ENCODE assay signal across 29 mouse cellular contexts in the genomic region with DNA sequence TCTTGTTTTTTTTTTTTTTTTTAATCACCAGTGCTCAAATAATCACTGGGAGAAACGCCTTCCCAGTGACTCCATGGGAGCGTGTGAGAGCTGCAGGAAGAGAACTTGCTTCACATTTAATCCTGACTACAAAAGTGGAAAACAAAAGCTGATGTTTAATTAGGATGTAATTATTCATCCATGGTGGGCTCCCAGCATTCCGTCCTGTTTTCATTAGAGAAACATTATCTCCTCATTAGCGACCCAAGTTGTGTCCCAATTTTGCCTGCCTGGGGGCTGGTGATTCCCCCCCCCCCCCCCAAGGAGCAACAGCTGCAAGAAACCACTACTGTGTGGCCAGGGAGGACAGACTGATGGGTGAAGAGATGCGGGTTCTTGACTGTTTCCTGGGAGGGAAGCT. TPM values are rescaled to one million over a fixed set of nuclear protein-coding genes. Genes with fewer than 3 reads are reported as not detected.
"Had no signal": no experiment of that assay in that cellular context is flagged by ENCODE, and none has a peak within 500 bp of the region (broad histone marks: within the 10 kb centered on the region; RNA-seq: fewer than 3 reads in every experiment).

No protein-coding gene starts in this region.

- H3K36me3 ChIP-seq: heart, embryonic 13.5 days; heart, embryonic 15.5 days; hindbrain, embryonic 13.5 days; hindbrain, embryonic 15.5 days; kidney, embryonic 15.5 days; limb, embryonic 13.5 days; limb, embryonic 15.5 days; liver, embryonic 12.5 days had no signal

- H3K4me1 ChIP-seq: heart, embryonic 15.5 days; hindbrain, embryonic 13.5 days; kidney, embryonic 15.5 days; limb, embryonic 13.5 days; limb, embryonic 15.5 days; liver, embryonic 12.5 days had no signal

- H3K27ac ChIP-seq: heart, adult 2 months; heart, embryonic 13.5 days; heart, embryonic 15.5 days; hindbrain, embryonic 13.5 days; hindbrain, embryonic 15.5 days; hindbrain, postnatal 0 days; kidney, embryonic 15.5 days; kidney, postnatal 0 days; limb, embryonic 13.5 days; limb, embryonic 15.5 days; liver, embryonic 12.5 days had no signal

- H3K9ac ChIP-seq: heart, embryonic 13.5 days; heart, embryonic 15.5 days; hindbrain, embryonic 13.5 days; hindbrain, embryonic 15.5 days; kidney, embryonic 15.5 days; limb, embryonic 13.5 days; limb, embryonic 15.5 days; liver, embryonic 12.5 days had no signal

- H3K9me3 ChIP-seq: heart, embryonic 13.5 days; heart, embryonic 15.5 days; hindbrain, embryonic 13.5 days; hindbrain, embryonic 15.5 days; kidney, embryonic 15.5 days; limb, embryonic 13.5 days; limb, embryonic 15.5 days; liver, embryonic 12.5 days had no signal

- H3K4me2 ChIP-seq: heart, embryonic 11.5 days; heart, embryonic 13.5 days; heart, embryonic 15.5 days; hindbrain, embryonic 13.5 days; hindbrain, embryonic 15.5 days; kidney, embryonic 15.5 days; limb, embryonic 13.5 days; limb, embryonic 15.5 days; liver, embryonic 12.5 days had no signal

- ATAC-seq: hindbrain, postnatal 0 days; intestine, embryonic 16.5 days; liver, embryonic 12.5 days had no signal

- H3K4me3 ChIP-seq: heart, adult 2 months; heart, embryonic 13.5 days; heart, embryonic 15.5 days; hindbrain, embryonic 13.5 days; hindbrain, embryonic 15.5 days; kidney, embryonic 15.5 days; limb, embryonic 13.5 days; limb, embryonic 15.5 days; liver, embryonic 12.5 days had no signal

- H3K27me3 ChIP-seq: heart, embryonic 13.5 days; heart, embryonic 15.5 days; hindbrain, embryonic 13.5 days; hindbrain, embryonic 15.5 days; kidney, embryonic 15.5 days; limb, embryonic 13.5 days; limb, embryonic 15.5 days; liver, embryonic 12.5 days had no signal

- DNase-seq: gastrocnemius, postnatal 14 days; gastrocnemius, postnatal 36 days; heart, adult 11 months; heart, adult 2 months; heart, postnatal 14 days; heart, postnatal 36 days; kidney, adult 11 months; kidney, adult 2 months; kidney, adult 9 months; kidney, postnatal 14 days; kidney, postnatal 36 days; layer of hippocampus, adult 9-11 months; layer of hippocampus, postnatal 36 days; left cerebral cortex, postnatal 4 days had no signal

RNA-seq across cellular contexts. Expression of gene Syt6, which starts 24.8 kb away (rescaled TPM):
- polyA plus RNA-seq: gonadal fat pad, adult 2 months; heart, adult 2 months; heart, embryonic 15.5 days; heart, postnatal 0 days; kidney, adult 2 months; liver, adult 2 months had no signal
